Mouse (Mus musculus): Measurements from ENCODE around the gene Foxred2.
A peak's percentile ranks its signal among the peaks of the same experiment; 100 is the strongest.

The Foxred2 gene

DNA sequence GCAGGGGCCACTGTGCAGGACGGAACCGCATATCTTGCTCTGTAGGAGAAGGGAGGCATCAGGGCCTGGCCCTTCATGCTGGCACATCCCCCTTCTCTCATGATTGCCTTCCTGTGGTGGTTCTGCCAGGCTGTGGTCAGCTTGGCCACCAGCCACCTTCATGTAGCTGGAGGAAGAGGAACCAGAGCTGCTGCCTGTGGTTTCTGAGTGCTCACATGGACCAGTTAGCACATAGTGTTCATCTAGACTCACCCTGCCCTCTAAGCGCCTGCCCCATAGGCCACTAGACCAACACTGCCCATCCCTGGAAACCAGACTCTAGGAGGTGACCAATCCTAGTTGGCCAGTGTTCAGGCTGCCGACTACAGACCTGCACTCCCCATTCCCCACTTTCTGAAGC lies 10.8 kb downstream of the Foxred2 start:
- DNase-seq (ENCODE audit: low read depth, low spot score) = no peak

DNA sequence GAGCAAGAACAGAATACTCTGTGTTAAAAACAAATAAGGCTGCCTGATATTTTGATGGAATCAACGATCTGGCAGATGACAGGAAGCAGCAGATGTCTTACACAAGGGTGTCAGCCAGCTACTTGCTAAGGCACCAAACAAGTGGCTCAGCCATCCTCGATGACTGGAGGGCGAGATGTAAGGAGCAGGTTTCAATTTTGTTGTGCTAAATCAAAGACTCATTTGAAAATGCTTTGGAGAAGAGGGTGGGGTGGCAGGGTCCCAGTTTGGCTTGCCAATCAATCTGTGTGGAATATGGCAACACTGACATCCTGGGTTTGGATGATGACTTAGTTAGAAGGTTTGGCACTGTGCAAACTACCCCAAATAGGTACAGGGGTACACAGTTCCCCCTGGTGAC lies 15.0 kb downstream of the Foxred2 start:
- no peak for DNase-seq (ENCODE audit: low read depth, low spot score)

DNA sequence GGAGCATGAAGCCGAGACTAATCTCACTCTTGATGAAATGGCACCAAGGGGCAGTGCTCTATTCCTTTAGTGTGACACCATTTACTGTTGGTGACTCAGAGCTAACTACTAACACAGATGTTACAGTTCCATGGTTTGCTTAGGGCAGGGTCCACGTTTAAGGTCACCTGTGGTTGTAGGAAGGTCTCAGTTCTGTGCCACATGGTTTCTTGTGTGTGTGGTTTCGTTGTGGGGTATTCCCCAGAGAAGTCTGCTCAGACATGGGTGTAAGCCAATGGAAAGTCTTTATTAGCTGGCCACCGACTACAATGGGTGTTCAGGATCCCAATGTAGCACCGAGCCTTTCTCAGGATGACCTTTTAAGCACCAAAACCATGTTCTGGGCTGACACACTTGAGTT lies 18.0 kb downstream of the Foxred2 start:
- no peak for DNase-seq (ENCODE audit: low read depth, low spot score)

DNA sequence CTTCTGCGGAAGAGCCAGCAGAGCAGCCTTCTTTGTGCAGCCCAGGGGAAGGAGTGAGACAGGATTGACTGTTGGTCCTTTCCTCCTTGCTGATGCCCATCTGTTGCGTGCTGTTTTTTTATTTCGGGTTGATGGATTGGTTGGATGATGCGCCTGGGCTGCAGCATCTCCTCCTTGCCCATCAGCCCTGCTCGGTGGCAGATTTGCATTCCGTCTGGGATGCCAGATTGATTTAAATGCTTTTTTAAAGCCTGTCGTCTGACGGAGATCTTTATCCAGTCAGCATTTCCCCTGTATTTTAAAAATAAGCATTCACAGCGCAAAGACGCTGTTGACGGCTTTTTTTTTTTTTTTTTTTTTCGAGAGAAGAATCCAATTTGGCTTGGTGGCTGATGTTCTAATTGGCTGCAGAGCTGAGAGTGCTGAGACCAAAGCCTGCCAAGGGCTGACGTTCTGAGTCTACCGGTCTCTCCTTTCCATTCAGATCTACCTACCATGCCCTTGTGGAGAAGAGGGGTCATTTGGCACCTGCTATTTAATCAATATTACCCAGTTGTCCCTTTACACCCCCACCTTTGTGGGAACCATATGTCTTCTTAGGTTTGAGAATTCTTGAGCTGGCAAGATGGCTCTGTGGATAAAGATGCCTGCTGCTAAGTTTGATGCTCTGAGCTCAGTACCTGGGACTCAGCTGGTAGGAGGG lies 20.7 kb downstream of the Foxred2 start:
- no peak for DNase-seq (ENCODE audit: low read depth, low spot score)

DNA sequence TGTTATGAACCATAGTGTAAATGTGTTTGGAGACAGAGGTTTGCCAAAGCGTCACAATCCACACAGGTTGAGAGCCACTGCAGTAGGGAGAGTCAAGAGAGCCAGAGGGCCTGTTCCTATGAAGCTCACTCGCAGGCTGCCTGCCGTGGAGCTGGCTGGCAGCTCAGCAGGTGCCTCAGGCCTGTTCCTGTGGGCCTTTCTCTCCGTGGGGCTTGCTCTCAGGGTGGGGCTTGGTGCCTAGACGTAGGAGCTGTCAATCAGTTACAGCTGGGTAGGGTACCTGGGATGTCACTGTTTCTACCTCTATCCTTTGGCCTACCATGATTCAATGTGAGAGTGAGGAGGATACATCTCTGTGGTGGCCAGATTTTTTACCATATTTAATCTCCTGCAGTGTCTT lies 21.6 kb downstream of the Foxred2 start:
- no peak for DNase-seq (ENCODE audit: low read depth, low spot score)

DNA sequence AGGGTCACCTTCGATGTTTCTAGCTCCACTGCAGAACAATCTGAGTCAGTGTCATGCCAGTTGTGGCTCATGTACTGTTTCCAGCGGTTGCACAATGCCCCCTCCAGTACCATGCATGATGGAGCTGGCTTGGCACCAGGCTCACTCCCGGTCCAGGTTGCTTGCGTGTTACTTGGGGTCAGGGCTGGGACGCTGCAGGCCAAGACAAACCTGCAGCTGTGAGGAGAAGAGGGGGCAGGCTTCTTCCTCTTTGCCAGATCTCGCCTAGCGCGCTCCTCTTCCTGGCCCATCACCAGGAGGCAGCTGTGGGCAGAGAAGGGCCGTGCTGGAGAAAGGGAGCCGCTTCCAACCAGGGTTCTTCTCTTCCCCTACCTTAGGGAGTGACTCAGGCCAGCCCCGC lies 22.2 kb downstream of the Foxred2 start:
- DNase-seq (ENCODE audit: low read depth, low spot score) = no peak

DNA sequence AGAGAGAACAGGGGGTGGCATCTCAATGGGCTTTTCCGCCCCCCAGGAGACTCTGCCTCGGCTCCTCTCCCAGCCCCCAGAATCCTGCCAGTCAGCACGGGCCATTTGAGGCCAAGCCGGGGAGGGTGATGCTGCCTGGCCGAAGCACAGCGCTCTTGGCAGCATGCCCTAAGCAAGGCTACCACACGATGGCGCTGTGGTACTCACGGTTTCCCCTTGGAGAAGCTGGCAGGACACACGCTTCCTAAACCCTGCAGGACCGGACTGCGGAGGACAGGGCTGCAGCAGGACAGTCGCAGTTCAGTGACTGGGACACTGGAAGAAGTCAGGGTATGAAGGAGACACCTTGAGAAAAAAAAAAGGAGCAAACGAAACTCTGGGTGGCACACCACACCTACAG lies 22.8 kb downstream of the Foxred2 start:
- peak; percentile 90 for DNase-seq (ENCODE audit: low read depth, low spot score)

DNA sequence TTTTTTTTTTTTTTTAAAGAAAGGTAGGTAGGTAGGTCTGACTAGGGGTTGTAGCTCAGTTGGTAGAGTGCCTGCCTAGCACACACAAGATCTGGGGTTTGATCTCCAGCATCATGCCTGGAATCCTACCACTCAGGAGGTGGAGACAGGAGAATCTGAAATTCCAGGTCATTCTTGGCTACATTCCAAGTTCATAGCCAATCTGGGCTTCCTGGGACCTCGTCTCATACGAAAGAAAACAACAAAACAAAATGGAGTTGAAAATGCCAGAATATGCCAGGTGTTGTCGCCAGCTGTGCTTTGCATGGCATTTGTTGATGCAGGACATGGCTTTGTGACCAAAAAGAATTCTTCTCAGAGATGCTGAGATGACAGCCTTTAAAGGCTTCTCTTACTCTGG lies 23.3 kb downstream of the Foxred2 start:
- DNase-seq (ENCODE audit: low read depth, low spot score) = no peak

DNA sequence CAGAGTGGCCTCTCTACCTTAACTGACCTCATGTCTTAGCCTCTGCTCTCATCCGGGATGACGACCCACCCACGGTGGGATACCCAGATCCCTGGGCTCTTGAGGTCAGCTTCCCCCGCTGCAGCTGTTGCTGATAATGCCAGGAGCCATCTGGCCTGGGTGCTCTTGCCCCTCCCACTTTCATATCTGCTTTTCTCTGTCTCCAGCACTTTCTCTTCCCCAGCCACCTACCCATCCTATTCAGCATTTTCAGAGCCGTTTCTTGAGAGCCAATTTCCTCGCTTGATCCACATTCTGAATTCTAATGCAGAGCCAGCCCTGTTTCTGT lies 24.9 kb downstream of the Foxred2 start:
- peak; percentile 56 for DNase-seq (ENCODE audit: low read depth, low spot score)

DNA sequence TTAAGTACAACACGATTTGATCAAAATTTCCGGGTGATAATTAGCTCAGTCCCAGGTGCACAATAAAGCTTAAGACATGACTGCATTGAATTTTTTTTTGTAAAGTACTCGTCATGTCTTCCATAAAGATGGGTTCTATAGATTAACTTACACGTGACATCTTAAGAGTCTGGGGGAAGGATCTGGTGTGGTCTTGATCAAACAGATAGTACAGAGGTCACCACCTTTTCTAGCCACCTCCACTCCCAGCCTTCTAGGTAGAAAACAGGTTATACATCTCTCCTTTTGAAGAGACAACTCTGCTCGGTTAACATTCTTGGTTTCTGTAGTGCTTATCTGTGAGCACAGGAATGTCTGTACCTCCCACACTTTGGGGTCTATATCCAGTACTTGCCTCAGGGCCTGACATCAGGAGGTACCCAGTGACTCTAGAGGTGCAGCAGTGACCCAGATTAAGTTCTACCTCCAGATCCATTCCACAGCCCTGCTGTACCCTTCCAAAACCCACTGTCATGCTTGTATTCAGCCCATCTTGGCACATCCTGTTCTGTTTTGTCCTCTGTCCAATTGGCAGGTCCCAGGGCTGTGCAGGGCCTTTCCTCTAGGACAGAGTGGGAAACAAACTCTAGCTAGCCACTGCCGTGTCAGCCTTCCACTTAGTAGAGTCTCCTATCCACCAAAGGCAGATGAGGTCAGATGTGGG lies 25.4 kb downstream of the Foxred2 start:
- DNase-seq (ENCODE audit: low read depth, low spot score) = no peak

DNA sequence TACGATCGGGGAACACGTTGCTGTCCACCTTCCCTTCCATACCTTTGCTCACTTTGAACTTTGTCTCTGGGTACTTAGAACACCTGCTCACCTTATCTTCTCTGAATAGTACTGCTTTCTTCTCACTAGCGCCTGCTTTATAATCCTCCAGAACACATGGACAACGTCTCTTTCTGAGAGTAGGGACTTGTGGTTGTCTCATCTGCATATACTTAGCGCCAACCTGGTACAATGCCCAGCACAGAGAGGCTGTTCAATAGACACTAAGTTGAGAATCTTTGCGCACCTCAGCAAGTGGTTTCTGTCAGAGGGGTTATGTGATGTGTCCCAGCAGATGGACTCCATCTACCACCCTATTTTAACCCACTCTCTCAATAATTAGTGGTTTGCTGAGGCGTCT lies 26.7 kb downstream of the Foxred2 start:
- DNase-seq (ENCODE audit: low read depth, low spot score) = no peak

DNA sequence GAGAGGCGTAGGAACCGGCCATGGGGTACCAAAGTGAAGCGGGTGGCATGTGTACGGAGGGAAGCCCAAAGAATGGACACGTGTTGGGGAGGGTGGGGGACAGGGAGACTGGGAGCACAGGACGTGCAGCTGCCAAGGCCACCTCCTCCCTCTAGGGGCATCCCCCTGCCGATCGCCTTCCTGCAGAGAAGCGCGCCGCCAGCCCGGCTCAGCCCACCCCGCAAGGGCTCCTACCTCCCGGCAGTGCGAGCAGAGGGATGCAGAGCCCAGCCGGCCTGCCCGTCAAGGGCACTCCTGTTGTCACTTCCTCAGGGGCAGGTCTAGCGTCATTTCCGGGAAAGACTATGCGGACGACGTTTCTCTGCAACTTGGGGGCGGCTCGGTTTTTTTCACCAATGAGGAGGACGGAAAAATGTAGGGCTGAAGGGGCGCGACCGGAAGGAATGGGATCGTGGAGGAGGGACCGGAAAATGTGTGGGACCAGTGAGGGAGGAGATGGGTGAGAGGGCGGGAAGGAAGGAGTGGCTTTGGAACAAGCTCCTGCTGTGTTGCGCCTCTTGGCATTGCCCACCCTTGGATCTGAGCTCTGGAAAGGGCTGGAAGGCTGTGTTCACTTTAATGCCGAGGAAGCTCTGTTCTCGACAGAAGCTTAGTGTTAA lies 27.7 kb downstream of the Foxred2 start, which contains the start of gene Txn2:
Gene Txn2 (minus strand): TSS at position 334 of the 659 bp plus-strand sequence.
- DNase-seq (ENCODE audit: low read depth, low spot score) = peak; percentile 99

DNA sequence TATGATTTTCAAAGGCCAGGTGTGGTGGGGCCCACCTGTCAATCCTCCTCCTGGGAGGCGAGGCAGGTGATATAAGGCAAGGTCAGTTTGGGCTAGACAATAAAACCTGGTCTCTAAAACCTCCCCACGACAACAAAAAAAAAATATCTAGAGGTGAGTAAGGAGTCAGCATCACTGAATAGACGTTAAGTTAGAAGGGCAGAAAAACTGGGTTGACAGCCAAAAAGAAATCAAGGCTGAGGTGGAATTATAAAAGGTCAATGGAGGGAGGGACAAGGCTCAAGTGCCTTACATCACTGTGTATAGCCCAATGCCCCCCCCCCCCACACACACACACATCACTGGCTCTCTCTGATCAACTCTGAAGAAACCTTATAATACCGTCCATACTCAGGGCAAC lies 28.4 kb downstream of the Foxred2 start:
- DNase-seq (ENCODE audit: low read depth, low spot score) = no peak

DNA sequence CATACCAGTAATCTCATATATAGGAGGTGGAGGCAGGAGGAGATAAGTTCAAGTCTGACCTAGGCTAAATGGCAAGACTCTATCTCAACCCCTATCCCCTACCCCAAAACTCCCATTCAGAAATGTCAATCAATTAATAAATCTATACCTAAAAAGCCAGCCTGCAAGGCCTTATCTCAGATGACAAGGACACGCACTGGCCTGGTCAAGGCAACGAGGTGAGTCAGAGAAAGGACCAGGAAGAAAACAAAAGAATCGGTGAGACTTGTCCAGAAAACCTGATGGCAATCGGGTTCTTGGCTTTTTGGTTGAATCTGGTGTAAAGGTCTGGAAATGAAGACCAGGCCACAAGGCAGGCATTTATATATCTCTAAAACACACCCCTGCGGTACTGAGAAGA lies 29.6 kb downstream of the Foxred2 start:
- no peak for DNase-seq (ENCODE audit: low read depth, low spot score)

DNA sequence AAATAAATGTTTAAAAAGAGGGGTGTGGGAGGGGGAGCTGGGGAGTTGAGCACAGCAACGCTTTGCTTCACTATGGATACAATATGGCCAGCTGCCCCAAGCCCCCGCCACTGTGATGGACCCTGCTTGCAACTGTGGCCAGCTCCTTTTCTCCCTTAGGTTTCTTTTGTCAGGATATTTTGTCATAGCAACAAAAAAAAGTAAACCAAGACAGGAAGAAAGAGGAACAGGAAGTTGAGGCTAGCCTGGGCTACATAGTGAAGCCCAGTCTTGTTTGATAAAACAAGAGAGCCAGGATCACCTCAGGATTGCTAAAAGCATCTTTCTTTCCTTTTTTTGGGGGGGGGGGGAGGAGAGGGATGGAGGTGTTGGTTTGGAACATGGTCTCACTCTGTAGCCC lies 31.3 kb downstream of the Foxred2 start:
- DNase-seq (ENCODE audit: low read depth, low spot score) = no peak

DNA sequence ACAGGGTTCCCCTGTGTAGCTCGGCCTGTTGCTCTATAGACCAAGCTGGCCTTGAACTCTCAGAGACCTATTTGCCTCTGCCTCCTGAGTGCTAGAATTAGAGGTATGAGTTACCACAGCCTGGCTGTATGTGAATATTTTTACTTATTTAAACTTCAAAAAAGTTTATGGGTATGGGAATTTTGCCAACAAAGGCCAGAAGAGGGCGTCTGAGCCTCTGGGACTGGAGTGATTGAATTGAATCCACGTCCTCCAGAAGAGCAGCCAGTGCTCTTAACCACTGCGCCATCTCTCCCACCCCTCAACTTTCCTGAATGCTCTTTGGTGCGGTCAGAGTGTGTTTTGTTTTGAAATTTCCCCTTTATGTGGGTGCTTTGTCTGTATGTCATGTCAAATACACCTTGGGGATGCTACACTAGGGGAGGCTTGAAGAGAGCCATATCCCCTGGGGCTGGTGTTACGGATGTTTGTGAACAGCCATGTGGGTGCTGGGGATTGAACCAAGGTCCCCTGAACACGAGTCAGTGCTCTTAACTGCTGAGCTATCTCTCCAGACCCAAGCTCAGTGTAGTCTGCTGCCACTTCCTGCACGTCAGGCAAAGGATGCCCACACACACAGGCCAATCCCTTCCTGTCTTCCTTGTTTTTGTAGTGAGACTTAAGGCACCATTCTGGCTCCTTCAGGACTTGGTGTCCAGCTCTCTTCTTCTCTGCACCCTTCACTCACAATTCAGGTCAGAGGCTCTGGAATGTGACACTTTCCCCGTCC lies 33.1 kb downstream of the Foxred2 start:
- no peak for DNase-seq (ENCODE audit: low read depth, low spot score)

DNA sequence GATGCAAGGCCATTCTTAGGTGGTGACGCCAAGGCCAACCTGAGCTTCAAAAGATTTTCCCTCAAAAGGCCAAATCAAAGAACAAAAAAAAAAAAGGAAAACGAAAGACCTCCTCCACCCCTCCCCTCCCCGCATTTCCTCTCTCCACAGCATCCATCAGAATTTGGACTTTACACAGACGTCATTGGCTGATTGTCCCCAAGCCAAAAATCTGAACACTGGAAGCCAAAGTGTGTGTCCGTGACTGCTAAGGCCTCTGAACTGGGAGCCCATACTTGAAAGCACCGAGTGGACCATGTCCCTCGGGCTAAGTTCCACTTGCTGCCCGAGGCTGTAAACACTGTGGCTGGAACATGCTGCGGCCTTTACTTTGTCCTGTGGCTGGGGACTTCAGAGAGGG lies 33.8 kb downstream of the Foxred2 start:
- no peak for DNase-seq (ENCODE audit: low read depth, low spot score)

DNA sequence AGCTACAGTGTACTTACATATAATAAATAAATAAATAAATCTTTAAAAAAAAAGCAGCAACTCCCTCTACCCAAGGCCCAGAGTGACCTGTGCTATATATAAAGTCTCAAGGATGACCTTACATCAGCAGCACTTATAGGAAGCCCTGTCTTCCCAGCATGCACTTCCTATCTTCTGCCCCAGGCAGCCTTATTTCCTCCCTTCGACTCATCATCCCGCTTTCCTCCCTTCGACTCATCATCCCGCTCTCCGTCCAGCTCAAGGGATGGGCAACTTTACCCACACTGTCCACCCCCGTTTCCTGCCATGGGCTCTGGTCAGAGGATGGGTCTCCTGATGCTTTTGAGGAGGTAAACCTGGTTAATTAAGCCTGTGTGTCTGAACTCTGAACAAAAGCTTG lies 34.9 kb downstream of the Foxred2 start:
- no peak for DNase-seq (ENCODE audit: low read depth, low spot score)

DNA sequence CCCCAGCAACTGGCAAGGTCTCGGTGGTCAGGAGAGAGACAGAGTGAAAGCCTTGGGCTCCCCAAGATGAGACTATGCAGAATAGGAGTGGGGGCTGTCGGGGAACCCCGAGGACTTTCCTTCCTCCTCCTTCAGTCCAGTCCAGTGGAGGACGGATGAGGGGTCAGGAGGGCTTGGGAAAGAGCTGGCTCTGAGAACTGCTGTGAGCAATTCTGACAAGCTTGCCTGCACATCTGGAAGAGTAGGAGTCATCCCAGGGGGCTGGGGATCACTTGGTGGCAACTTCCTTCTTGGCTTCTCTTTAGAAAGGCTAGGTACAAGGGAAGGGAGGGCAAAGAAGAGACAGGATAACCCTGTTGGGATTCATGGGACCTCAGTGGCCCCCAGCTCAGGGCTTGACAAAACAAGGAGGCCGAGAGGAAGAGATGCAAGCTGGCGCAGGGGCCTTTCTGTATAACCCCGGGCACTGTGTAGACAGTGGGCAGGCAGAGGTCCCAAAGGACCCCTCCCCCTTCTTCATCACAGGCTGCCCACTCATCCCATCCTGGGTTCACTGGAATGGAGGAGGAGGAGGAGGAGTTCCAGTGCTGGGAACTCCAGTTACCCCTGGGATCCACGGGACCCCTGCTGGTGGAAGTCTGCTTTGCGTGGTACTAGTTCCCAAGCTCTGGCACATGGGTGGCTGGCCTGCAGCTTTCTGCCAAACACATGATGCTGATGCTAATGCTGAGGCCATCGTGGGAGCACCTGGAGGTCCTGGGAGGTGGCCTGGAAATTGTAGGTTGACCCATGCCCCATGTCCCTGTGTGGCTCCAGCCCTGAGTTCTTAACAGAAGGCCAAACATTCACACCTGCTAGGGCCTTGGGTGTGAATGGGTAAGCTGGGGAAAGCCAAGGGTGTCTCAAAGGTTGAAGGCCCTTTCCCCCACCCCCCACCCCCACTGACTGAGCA lies 35.7 kb downstream of the Foxred2 start:
- no peak for DNase-seq (ENCODE audit: low read depth, low spot score)

DNA sequence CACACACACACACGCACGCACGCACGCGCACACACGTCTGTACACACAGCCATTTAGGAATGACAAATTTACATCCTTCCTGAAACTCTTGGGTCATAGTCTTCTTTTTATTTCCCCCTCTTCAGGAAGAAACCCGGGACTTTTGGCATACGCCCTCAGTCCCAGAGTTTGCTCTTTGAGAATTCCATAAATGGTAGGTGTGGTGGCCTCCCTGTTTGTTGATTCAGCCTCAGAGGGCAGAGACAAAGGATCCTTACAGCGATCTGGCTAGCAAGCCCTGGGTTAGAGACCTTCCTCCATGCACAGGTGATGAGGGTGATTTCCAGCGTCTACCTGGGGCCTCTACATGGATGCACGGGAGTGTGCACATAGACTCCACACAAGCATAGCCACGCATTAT lies 37.1 kb downstream of the Foxred2 start:
- DNase-seq (ENCODE audit: low read depth, low spot score) = no peak

DNA sequence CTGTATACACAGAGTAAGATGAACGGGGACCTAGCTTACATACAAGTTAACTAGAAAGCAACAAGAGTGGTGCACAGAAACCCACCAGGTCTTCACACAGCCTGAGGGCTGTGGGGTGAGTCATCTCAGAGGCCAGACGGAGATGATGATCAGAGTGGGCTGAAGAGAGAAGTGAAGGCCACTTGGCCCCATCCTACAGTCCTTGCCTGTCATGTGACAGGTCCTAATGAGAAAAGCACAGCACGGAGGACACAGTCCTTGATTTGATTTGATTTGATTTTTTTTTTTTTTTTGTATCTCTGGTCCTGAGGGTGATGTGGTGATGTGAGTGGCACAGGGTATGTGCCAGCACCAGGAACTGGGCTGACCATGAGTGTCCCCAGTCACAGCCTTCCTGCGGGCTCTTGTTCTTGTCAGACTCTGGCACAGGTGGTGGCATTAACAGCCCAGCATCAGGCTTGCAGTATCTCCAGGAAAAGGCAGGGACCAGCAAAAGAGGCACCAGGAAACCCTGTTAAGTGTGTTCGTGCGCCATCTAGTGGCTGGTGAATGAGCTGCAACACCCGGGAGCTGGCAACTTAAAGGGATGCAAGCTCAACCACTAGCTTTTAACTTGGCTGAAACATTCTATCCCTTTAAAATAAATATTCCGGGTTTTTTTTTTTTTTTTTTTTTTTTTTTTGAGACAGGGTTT lies 39.5 kb downstream of the Foxred2 start:
- peak; percentile 84 for DNase-seq (ENCODE audit: low read depth, low spot score)

Data from retina, postnatal 7 days (tissue).